Mouse (Mus musculus) kidney, embryonic 15.5 days (tissue): ENCODE measurements at regions not wholly inside any gene's neighbourhood (a gene's known extent, or its start where the extent isn't known, plus 50 kb on each side); places are given as distances from the start of the nearest gene placed in this dataset.

Source experiments
- ATAC-seq: fragments of 200-750 bp; cut with Nextera tagmentation; replicated peaks from 2 replicates; pipeline ENCODE4 v1.8.0; 2017; ENCODE audit warnings: moderate TSS enrichment; ENCODE audit not compliant: low FRiP score
- H3K27ac ChIP-seq: fragments of 300-500 bp; sonication (generic); 2 replicates; pipeline ENCODE4 v1.5.1; 2015; ENCODE audit warnings: mild to moderate bottlenecking, inconsistent platforms
- H3K27me3 ChIP-seq: fragments of 300-500 bp; sonication (generic); 2 replicates; pipeline ENCODE4 v1.6.1; 2015; ENCODE audit warnings: inconsistent platforms
- H3K36me3 ChIP-seq: fragments of 300-500 bp; sonication (generic); 2 replicates; pipeline ENCODE4 v1.6.1; 2015; ENCODE audit warnings: inconsistent platforms
- H3K4me1 ChIP-seq: fragments of 300-500 bp; sonication (generic); 2 replicates; pipeline ENCODE4 v1.6.1; 2015; ENCODE audit warnings: inconsistent platforms
- H3K4me2 ChIP-seq: fragments of 300-500 bp; sonication (generic); 2 replicates; pipeline ENCODE4 v1.6.1; 2015; ENCODE audit warnings: moderate library complexity, mild to moderate bottlenecking, inconsistent platforms
- H3K4me3 ChIP-seq: fragments of 300-500 bp; sonication (generic); replicated peaks from 2 replicates; pipeline ENCODE4 v1.5.1; 2015; ENCODE audit warnings: mild to moderate bottlenecking, inconsistent platforms
- H3K9ac ChIP-seq: fragments of 300-500 bp; sonication (generic); 2 replicates; pipeline ENCODE4 v1.6.1; 2015; ENCODE audit warnings: mild to moderate bottlenecking, inconsistent platforms
- H3K9me3 ChIP-seq: fragments of 300-500 bp; sonication (generic); replicated peaks from 2 replicates; pipeline ENCODE4 v1.6.1; 2016; ENCODE audit warnings: inconsistent platforms
- WGBS: fragments of 180-500 bp; shearing (Covaris S2); methylation state at CpG from one replicate; pipeline ENCODE4 v1.1.7; 2015; ENCODE audit warnings: mixed read lengths; 5-methylcytosine and 5-hydroxymethylcytosine counted together

DNA sequence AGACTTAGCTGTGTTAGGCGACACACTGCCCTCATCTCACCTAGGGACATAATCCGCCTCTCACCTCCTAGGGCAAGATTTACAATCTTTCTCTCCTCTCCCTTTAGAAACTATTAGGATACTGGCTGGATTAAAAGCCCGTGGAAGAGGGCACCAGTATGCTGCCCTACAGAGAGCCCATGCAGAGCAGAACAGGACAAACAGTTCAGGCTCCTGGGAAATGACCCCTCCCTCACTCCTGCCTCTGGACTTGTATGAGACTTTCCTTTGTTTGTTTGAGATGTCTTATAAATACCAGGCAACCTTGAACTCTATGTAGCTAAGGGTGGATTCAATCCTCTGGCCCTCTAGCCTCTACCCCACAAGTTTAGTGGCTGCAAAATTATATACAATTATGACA, 81.8 kb upstream of the Barx2 start:
- Histone ChIP-seq H3K9ac (no peak overlapping the region), H3K27me3 (no peaks in the 10 kb centered on the region), H3K4me3 (no peak overlapping the region), H3K4me2 (no peak overlapping the region), H3K9me3 (no peaks in the 10 kb centered on the region), H3K36me3 (no peaks in the 10 kb centered on the region), H3K4me1 (peaks cover 32% of the 10 kb centered on the region), H3K27ac (no peak overlapping the region)
- 53% methylated on average over 3 of the region's 3 CpGs for WGBS
- ATAC-seq, result no peak

DNA sequence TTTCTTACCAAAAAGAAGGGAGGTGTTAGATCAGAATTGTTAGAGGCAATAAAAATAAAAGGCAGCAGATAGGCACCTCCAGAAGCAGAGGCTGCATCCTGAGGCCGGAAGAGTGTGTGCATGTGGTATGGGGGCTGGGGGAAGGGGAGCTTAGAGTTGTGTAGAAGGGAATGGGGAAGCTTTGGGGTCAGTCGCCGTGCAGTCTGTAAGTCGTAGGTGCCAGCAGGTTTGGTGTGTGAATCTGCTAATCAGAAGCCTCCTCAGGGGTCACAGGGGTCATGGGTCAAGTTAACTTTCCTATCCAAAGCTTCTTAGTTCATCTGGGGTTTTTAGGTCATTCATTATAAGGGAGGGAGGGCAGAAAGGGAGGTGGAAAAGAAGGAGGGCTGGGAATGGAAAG, 82.4 kb upstream of the Barx2 start:
- Histone ChIP-seq H3K27ac (no peak overlapping the region; the same call in 1 of the 2 replicates), H3K4me1 (peaks cover 31% of the 10 kb centered on the region), H3K9ac (no peak overlapping the region), H3K9me3 (no peaks in the 10 kb centered on the region), H3K4me2 (no peak overlapping the region), H3K4me3 (no peak overlapping the region), H3K27me3 (no peaks in the 10 kb centered on the region), H3K36me3 (no peaks in the 10 kb centered on the region)
- WGBS, result 47% methylated on average over 4 of the region's 4 CpGs
- ATAC-seq, result no peak

DNA sequence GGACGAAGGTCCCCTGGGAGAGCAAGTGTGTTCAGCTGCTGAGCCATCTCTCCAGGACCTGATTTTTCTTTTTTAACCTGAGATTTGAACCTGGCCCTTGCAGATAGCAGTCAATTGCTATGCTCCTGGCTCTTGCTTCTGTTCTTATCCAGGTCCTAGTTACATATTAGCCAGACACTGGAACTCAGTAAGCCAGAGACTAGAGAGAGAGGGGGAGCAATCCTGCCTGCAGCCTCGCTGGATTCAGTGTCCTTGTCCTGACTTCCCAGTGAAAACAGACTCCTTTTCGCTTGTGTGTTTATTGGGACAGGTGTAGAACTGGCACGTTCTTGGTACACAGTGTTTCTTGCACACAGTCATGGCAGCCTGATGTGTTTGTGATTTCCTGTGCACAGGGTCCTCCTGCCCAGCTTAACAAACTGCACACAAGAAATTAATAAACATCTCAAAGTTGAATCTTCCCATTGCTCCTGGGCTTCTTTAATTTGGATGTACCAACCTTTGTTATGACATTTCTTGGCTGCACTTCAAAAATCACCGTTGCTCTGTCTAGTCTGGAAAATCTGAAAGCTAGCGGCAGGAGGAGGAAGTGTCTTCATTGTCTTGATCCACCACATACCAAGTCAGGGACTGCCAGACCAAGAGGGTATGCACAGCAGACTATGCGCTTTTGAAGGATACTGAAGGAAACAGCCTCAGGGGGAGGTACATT, 83.4 kb upstream of the Barx2 start:
- peak; percentile 77 for ATAC-seq

DNA sequence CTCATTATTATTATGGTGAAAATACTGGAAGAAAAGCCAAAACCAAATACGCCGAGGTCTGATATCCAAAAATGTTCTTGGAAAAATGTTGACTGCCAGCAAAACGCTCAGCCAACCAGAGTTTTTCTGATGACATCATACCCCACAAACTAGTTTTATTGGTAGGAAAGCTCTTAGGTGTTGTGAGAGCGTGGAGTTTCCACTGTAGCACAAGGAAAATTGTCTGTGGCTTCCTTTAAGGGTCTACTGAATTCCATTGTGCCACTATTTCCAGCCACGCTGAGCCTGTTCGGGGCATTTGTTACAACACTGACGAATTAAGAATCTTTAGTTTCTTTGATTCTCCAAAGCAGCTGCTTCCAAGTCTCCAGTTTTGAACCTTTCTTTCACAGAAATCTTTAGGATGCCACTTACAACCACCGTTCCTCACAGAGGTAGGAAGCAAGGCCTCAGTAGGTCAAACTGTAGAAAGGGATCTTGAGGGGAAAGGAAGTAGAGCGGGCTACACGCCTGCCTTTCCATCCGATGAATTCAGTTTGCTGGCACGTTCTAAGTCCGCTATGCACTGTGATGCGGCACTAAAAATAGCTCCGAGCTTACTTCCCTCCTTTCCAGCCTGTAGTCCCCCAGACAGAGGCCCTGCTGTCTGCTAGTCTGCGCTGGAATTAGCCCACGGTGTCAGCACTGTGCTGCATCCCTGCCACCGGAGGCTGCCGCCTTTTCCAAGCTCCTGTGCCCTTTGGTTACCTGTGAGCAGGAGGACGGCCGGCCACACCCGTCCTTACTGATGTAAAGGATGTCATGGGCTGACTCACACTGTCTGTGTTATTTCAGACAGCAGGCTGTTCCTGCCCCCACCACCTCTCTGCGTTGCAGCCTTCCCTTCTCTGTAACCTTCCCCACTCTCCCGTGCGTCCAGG, 84.2 kb upstream of the Barx2 start:
- H3K4me1 ChIP-seq, result peaks cover 31% of the 10 kb centered on the region
- peak overlapping the region; percentile 70 for H3K27ac ChIP-seq
- H3K27me3 ChIP-seq, result no peaks in the 10 kb centered on the region
- H3K9ac ChIP-seq, result no peak overlapping the region; the same call in 1 of the 2 replicates
- no peak overlapping the region for H3K4me3 ChIP-seq
- H3K9me3 ChIP-seq, result no peaks in the 10 kb centered on the region
- 44% methylated on average over 25 of the region's 25 CpGs for WGBS
- H3K4me2 ChIP-seq, result peak overlapping the region; percentile 44
- ATAC-seq, result peak; percentile 67; the same call in 1 of the 2 replicates
- no peaks in the 10 kb centered on the region for H3K36me3 ChIP-seq

More for the DNA sequence above, 83.4 kb upstream of the Barx2 start:
- H3K4me2 ChIP-seq, result no peak overlapping the region
- no peaks in the 10 kb centered on the region for H3K27me3 ChIP-seq
- H3K36me3 ChIP-seq, result no peaks in the 10 kb centered on the region
- no peak overlapping the region for H3K4me3 ChIP-seq
- WGBS, result 55% methylated on average over 7 of the region's 7 CpGs
- H3K27ac ChIP-seq, result peak overlapping the region; percentile 70
- H3K9ac ChIP-seq, result no peak overlapping the region
- peaks cover 31% of the 10 kb centered on the region for H3K4me1 ChIP-seq
- no peaks in the 10 kb centered on the region for H3K9me3 ChIP-seq

DNA sequence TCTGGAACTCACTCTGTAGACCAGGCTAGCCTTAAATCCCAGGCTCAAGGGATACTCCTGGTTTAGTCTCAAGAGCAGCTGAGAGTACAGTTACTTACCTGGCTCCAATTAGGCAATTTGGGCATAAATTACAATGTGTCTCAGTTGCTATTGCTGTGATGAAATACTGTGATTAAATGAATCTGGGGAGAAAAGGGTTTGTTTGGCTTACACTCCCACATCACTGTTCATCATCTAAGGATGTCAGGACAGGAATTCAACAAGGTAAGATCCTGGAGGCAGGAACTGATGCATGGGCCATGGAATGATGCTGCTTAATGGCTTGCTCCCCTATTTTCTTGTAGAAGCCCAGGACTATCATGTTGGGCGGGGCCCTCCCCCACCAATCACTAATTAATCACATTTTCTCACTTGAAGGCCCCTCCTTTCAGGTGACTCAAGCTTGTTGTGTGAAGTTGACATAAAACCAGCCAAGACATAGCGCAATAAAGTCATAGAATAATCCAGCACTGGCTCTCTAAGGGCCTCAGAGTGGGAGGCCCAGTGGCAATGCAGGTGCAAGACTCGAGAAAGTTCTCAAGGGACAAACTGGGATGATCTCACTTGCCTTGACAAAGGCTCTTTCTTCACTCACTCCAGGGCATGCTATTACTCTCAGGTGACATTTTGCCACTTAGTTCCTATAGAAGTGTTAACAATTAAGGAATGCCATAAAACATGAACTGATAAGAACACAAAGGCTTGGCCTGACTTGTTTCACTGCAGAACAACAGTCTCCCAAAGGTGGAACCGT, 85.4 kb upstream of the Barx2 start:
- ATAC-seq, result no peak
- no peak overlapping the region for H3K9ac ChIP-seq
- no peak overlapping the region for H3K4me3 ChIP-seq
- H3K4me2 ChIP-seq, result no peak overlapping the region
- no peaks in the 10 kb centered on the region for H3K9me3 ChIP-seq
- H3K36me3 ChIP-seq, result no peaks in the 10 kb centered on the region
- no peak overlapping the region for H3K27ac ChIP-seq
- peaks cover 30% of the 10 kb centered on the region for H3K4me1 ChIP-seq
- no peaks in the 10 kb centered on the region for H3K27me3 ChIP-seq
- 67% methylated on average over 4 of the region's 4 CpGs for WGBS

DNA sequence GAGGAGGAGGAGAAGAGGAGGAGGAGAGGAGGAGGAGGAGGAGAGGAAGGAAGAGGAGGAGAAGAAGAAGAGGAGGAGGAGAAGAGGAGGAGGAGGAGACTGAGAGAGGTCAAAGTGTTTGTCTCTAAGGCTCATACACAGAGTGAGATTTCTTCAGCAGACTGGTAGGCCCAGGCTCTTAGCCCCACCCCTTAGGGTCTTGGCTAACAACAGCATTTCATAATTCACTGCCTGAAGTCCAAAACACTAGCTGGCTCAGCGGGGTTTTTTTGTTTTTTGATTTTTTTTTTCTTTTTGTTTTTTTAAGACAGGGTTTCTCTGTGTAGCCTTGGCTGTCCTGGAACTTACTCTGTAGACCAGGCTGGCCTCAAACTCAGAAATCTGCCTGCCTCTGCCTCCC, 86.5 kb upstream of the Barx2 start:
- Histone ChIP-seq H3K4me1 (peaks cover 26% of the 10 kb centered on the region), H3K36me3 (no peaks in the 10 kb centered on the region), H3K27me3 (no peaks in the 10 kb centered on the region), H3K9me3 (no peaks in the 10 kb centered on the region), H3K4me2 (no peak overlapping the region), H3K27ac (no peak overlapping the region), H3K4me3 (no peak overlapping the region), H3K9ac (no peak overlapping the region)
- WGBS, result 54% methylated on average over 1 of the region's 1 CpGs
- ATAC-seq, result no peak

- H3K4me1 ChIP-seq, result peaks cover under 1% of the 10 kb centered on the region
- ATAC-seq, result no peak
- no peak overlapping the region for H3K9ac ChIP-seq
- no peak overlapping the region for H3K4me2 ChIP-seq
- H3K9me3 ChIP-seq, result no peaks in the 10 kb centered on the region
- H3K27ac ChIP-seq, result no peak overlapping the region
- H3K4me3 ChIP-seq, result no peak overlapping the region
- H3K36me3 ChIP-seq, result no peaks in the 10 kb centered on the region
- WGBS, result 58% methylated on average over 4 of the region's 4 CpGs
- H3K27me3 ChIP-seq, result no peaks in the 10 kb centered on the region
Observed at GRCm38 (mm10) chr9:32002924-32003323, 89.7 kb upstream of the Barx2 start.

DNA sequence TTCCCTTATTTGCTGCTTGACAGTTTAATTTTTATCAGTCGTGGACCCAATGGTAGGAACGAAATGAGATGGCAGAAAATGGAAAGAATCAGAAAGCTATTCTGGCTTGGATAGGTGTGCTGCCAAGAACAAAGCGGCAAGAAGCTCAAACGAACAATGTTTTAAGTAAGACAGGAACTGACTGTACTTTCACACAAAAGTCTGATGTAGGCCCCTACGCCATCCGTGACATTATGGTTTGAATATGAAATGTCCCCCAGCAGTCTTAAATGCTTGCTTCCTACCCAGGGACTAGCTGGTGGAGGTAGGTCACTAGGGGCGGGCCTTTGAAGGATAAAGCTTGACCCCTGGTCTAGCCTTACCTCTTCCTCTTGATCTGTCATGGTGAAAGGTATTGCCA, 90.5 kb upstream of the Barx2 start:
- 88% methylated on average over 7 of the region's 7 CpGs for WGBS
- H3K27me3 ChIP-seq, result no peaks in the 10 kb centered on the region
- no peaks in the 10 kb centered on the region for H3K36me3 ChIP-seq
- no peak overlapping the region for H3K9ac ChIP-seq
- no peak for ATAC-seq
- no peak overlapping the region for H3K4me2 ChIP-seq
- H3K27ac ChIP-seq, result no peak overlapping the region
- H3K9me3 ChIP-seq, result no peaks in the 10 kb centered on the region
- no peak overlapping the region for H3K4me3 ChIP-seq
- no peaks in the 10 kb centered on the region for H3K4me1 ChIP-seq

DNA sequence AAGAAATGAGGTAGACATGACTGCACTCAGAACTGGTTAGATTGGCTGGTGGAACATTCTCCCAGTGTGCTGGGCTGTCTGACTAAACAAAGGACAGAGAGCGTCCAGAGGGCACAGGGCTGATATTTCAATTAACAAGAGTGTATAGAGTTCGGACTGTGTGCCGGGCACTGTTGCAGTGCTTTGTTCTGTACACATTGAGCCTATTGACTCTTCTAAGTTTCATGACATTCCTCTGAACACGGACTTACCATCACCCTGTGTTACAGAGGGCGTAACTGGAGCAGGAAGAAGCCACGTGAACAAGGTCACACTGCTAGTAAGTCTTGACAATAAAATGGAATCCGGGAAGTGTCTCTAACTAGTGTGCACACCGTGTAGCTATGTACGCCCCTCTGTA, 92.1 kb upstream of the Barx2 start:
- no peak overlapping the region for H3K27ac ChIP-seq
- ATAC-seq, result no peak
- no peaks in the 10 kb centered on the region for H3K4me1 ChIP-seq
- no peak overlapping the region for H3K4me2 ChIP-seq
- no peak overlapping the region for H3K4me3 ChIP-seq
- H3K36me3 ChIP-seq, result no peaks in the 10 kb centered on the region
- WGBS, result 60% methylated on average over 9 of the region's 9 CpGs
- no peaks in the 10 kb centered on the region for H3K27me3 ChIP-seq
- H3K9me3 ChIP-seq, result no peaks in the 10 kb centered on the region
- no peak overlapping the region for H3K9ac ChIP-seq

DNA sequence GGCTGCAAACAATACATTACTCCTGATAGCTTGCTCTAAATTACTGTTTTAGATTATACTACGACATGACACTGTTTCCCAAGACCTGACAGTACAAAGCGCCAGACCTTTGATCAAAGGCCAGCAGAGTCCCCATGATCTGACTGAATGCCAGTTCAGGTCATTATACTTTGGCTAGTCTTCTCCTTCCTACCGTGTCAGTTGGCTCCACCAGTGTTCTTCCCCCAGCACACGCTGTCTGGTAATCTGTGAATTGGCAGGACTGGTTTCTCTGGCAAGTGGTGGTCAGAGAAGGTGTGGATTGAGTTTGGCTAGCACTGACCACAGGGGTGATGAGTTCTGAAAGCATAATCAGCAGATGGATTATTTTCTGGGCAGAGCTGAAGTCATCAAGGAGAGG, 93.1 kb upstream of the Barx2 start:
- H3K9ac ChIP-seq, result no peak overlapping the region
- ATAC-seq, result no peak
- 72% methylated on average over 4 of the region's 4 CpGs for WGBS
- no peaks in the 10 kb centered on the region for H3K27me3 ChIP-seq
- no peaks in the 10 kb centered on the region for H3K9me3 ChIP-seq
- no peak overlapping the region for H3K27ac ChIP-seq
- no peak overlapping the region for H3K4me3 ChIP-seq
- H3K4me2 ChIP-seq, result no peak overlapping the region
- peaks cover 5% of the 10 kb centered on the region; the same call in 1 of the 2 replicates for H3K4me1 ChIP-seq
- no peaks in the 10 kb centered on the region for H3K36me3 ChIP-seq

DNA sequence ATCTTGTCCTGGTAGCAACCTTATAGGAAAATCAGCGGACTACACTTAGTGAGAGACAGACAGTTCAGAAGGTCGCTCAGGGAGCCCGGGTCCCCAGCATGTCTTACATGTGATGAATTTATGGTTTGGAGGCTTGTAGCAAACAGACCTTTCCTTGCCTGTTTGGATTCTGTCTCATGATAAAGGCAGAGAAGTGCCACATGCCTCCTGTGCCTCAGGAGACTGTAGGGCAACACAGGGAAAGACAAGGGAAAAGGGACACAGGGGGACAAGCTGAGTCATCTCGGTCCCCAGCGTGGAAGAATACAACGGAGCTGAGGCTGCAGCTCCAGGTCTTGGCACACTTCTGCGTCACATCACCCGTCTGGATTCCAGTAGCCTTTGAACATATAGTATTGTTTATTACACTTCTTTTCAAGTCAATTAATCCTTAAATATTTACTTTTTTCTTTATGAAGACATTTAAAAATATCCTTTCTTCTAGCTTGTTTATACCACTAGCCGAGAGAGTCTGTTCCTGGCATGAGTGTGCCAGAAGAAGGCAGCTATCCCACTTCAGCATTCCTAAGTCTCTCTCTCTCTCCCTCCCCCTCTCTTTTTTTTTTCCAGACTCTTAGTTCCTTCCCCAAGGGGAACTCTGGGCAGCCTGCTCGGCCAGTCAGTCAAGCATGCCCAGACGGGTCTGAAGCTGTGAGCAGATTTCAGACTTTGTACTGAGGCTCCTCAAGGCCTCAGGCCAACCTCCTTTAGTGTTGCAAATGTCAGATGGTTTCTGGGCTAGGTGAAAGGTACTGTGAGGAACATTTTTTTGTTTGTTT, 97.9 kb upstream of the Barx2 start:
- H3K27ac ChIP-seq, result 0 out of 2 replicates have a peak overlapping the region, but pooled peaks have one; percentile 10
- H3K9ac ChIP-seq, result no peak overlapping the region
- H3K36me3 ChIP-seq, result no peaks in the 10 kb centered on the region
- ATAC-seq, result peak; percentile 69; the same call in 1 of the 2 replicates
- WGBS, result 38% methylated on average over 11 of the region's 11 CpGs
- peaks cover 7% of the 10 kb centered on the region; the same call in 1 of the 2 replicates for H3K4me1 ChIP-seq
- no peaks in the 10 kb centered on the region for H3K9me3 ChIP-seq
- H3K4me3 ChIP-seq, result no peak overlapping the region
- no peak overlapping the region for H3K4me2 ChIP-seq
- no peaks in the 10 kb centered on the region for H3K27me3 ChIP-seq
